19 mouse cellular contexts compared by ENCODE assay signal in genomic region chr7:73333398-73333988, GRCm38 (mm10). TPM values are rescaled to one million over a fixed set of nuclear protein-coding genes. Genes with fewer than 3 reads are reported as not detected.
A peak's percentile ranks its signal among the peaks of the same experiment; 100 is the strongest.
DNase-seq lines count a peak whose midpoint lies in the region; ATAC-seq and TF ChIP-seq lines count a peak whose summit lies in the region.
"Had no signal": no experiment of that assay in that cellular context is flagged by ENCODE, and none has a peak within 500 bp of the region (broad histone marks: within the 10 kb centered on the region; RNA-seq: fewer than 3 reads in every experiment).

No protein-coding gene starts in this region.

- H3K27ac ChIP-seq in kidney, embryonic 14.5 days (ENCODE audit: low read depth, low read length): no peak overlapping the region
- H3K27ac ChIP-seq: heart, embryonic 15.5 days; lung, embryonic 15.5 days; midbrain, embryonic 15.5 days; neural tube, embryonic 13.5 days had no signal

- no peaks in the 10 kb centered on the region for H3K9me3 ChIP-seq in kidney, embryonic 14.5 days (ENCODE audit: control insufficient read depth, low read length)
- H3K9me3 ChIP-seq: heart, embryonic 15.5 days; lung, embryonic 15.5 days; midbrain, embryonic 15.5 days; neural tube, embryonic 13.5 days had no signal

- peaks cover 21% of the 10 kb centered on the region; the same call in 1 of the 2 replicates for H3K4me1 ChIP-seq in kidney, embryonic 14.5 days (ENCODE audit: control insufficient read depth, insufficient read depth, low read length)

- no peak overlapping the region for H3K4me3 ChIP-seq in kidney, embryonic 14.5 days (ENCODE audit: low read length)
- H3K4me3 ChIP-seq: heart, embryonic 15.5 days; lung, embryonic 15.5 days; midbrain, embryonic 15.5 days; neural tube, embryonic 13.5 days had no signal

- ATAC-seq in kidney, embryonic 14.5 days (ENCODE audit: low FRiP score, low TSS enrichment): peak; percentile 42; the same call in 1 of the 2 replicates
- ATAC-seq: activated CD4-positive, CD25-positive, alpha-beta regulatory T cell, adult 4 months; CD4-positive, CD25-positive, alpha-beta regulatory T cell, adult 4 months; inflammation-experienced regulatory T-cells, adult 6 months; midbrain, embryonic 15.5 days had no signal

- no peak overlapping the region for H3K9ac ChIP-seq in kidney, embryonic 14.5 days (ENCODE audit: low read depth, low read length)
- H3K9ac ChIP-seq: heart, embryonic 15.5 days; lung, embryonic 15.5 days; midbrain, embryonic 15.5 days; neural tube, embryonic 13.5 days had no signal

- H3K4me2 ChIP-seq in kidney, embryonic 14.5 days (replicated peaks; ENCODE audit: low read depth, low read length): no peak overlapping the region
- H3K4me2 ChIP-seq: heart, embryonic 15.5 days; lung, embryonic 15.5 days; midbrain, embryonic 15.5 days; neural tube, embryonic 13.5 days had no signal

- WGBS in kidney, embryonic 14.5 days: 41% methylated on average over 12 of the region's 12 CpGs

- no peak for TF ChIP-seq CTCF in brain, embryonic 14.5 days (IDR thresholded peaks at IDR 0.05; ENCODE audit: borderline replicate concordance, extremely low read depth, insufficient read depth, insufficient read length)

- DNase-seq in kidney, adult 11 months: no peak
- peak; percentile 19 for DNase-seq in R1 (ENCODE audit: low read depth, low spot score)
- peak; percentile 47 for DNase-seq in brain, embryonic 14.5 days (ENCODE audit: low read depth)
- peak; percentile 66 for DNase-seq in lung, postnatal 25 days (ENCODE audit: low spot score)
- DNase-seq in adrenal gland, adult 8-10 months: no peak
- DNase-seq in urinary bladder, adult 2 months (ENCODE audit: low spot score): no peak
- DNase-seq: cerebellum, adult 8-10 months; gastrocnemius, postnatal 36 days; liver; right cerebral cortex, adult 18-20 months; spleen, adult 18-20 months had no signal

- no peak for TF ChIP-seq POLR2A in brain, embryonic 14.5 days (IDR thresholded peaks at IDR 0.05; ENCODE audit: borderline replicate concordance, extremely low read depth, insufficient read depth, insufficient read length, poor library complexity, severe bottlenecking)

- no peaks in the 10 kb centered on the region for H3K36me3 ChIP-seq in kidney, embryonic 14.5 days (ENCODE audit: control insufficient read depth, insufficient read depth, low read length)
- H3K36me3 ChIP-seq: heart, embryonic 15.5 days; lung, embryonic 15.5 days; midbrain, embryonic 15.5 days; neural tube, embryonic 13.5 days had no signal

- H3K27me3 ChIP-seq in kidney, embryonic 14.5 days (ENCODE audit: control insufficient read depth, insufficient read depth, low read length): no peaks in the 10 kb centered on the region
- H3K27me3 ChIP-seq: lung, embryonic 15.5 days; midbrain, embryonic 15.5 days; neural tube, embryonic 13.5 days had no signal

RNA-seq across cellular contexts. Expression of gene Rgma, which starts 41.8 kb away (rescaled TPM):
- 17.3 and 18.7 TPM in 2 replicates for polyA plus RNA-seq in kidney, embryonic 14.5 days (2014; fragmentation: Nextera tagmentation; extraction: Ambion mirVana)
- 59.9 and 142 TPM in 2 replicates for polyA plus RNA-seq in brain, embryonic 14.5 days (2012; rRNA removed)
- 10 to 100 TPM; 12.8 to 16.1 (median 14.0) TPM for total RNA-seq in adrenal gland, adult 8-10 months (2022)
- 7.2 and 18.5 TPM in 2 replicates for polyA plus RNA-seq in urinary bladder, adult 2 months (2012; rRNA removed)
- polyA plus RNA-seq: activated CD4-positive, CD25-positive, alpha-beta regulatory T cell, adult 4 months; CD4-positive, CD25-positive, alpha-beta regulatory T cell, adult 4 months; inflammation-experienced regulatory T-cells, adult 6 months had no signal

Comparison
In these comparisons a context has a peak if more than half of its experiments do, and no peak if none do; other contexts are left out.
1. DNase-seq: peak in R1 (single experiment), brain, embryonic 14.5 days (single experiment) and lung, postnatal 25 days (single experiment); none in kidney, adult 11 months (single experiment), adrenal gland, adult 8-10 months (single experiment) and urinary bladder, adult 2 months (single experiment).